Mouse (Mus musculus) liver, embryonic 14.5 days (tissue): Measurements from ENCODE around the gene Gm37240.

Experiments used
- CTCF ChIP-seq: IDR thresholded peaks from 2 replicates; pipeline ENCODE4 v1.5.1; 2016; ENCODE audit warnings: antibody characterized with exemption, low read depth, control low read depth
- EP300 ChIP-seq: IDR thresholded peaks from 2 replicates; pipeline ENCODE4 v1.6.1; 2016; ENCODE audit warnings: antibody characterized with exemption, low read depth

DNA sequence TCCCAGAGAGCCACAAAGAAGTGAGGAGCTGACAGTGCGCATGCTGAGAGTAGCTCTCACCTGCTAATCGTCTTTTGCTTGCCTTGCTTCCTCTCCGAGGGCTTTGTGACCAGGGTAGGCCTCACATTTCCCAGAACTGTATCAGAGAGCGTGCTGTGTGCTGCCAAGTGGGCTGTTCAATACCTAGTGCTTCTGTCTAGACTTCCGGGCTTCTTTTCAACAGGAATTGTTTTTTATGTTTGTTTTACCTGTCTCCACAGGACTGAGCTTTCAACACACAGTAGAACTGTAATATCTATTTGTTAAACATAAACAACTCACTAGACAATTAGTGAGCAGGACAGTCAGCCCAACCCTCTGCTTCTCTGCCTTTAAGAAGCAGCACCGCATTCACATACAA, 42.0 kb downstream of the Gm37240 start:
- TF ChIP-seq CTCF (no peak), EP300 (no peak)
